Mouse (Mus musculus): ENCODE results near the gene Spcs2. TPM values are rescaled to one million over a fixed set of nuclear protein-coding genes. Genes with fewer than 3 reads are reported as not detected.
A peak's percentile ranks its signal among the peaks of the same experiment; 100 is the strongest.

The Spcs2 gene
- polyA plus RNA-seq, 1 experiment from 2014 or later: 360 TPM

DNA sequence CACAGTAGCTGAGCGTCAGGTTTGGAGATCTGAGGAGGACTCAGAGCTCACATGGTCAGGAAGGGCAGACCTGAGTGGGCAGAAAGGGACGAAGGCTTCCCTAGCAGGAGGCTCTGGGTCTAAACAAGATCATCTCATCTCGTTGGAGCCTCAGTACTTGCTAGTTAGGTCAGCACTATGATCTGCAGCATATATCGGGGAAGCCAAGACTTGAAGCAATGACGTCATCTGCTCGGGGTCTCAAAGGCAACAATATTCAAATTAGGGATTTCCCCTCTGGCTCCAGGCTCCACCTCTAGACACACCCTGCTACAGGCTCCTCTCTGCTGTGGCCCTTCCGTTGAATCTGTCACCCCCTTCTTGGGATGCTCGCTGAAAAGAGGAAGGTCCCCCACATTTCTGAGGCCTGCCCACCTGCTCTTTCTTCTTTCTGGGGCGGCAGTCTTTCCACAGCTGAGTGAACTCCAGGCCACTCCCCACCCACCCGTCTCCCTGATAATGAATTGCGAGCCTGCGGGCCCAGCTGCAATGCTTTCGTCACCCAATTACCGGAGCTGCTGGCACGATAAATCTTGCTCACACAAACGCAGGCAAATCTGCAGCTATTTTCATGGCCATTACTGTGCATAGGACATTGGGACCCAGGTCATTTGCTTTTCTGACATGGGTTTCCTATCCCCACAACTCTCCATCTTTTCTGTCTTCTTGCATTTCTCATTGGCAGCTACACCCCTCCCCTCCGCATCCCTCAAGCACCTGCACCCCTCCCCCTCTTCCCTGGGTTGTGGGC is 67.9 kb downstream of the Spcs2 start:
- peaks cover 20% of the 10 kb centered on the region for H3K27me3 ChIP-seq
- no peak overlapping the region for H3K9ac ChIP-seq
- H3K36me3 ChIP-seq: no peaks in the 10 kb centered on the region
- peaks cover 6% of the 10 kb centered on the region; the same call in 1 of the 2 replicates for H3K4me1 ChIP-seq
- no peak overlapping the region for H3K4me3 ChIP-seq
- H3K9me3 ChIP-seq: peaks cover 3% of the 10 kb centered on the region; the same call in 1 of the 2 replicates
- WGBS: 10% methylated on average over 17 of the region's 17 CpGs
- ATAC-seq (ENCODE audit: insufficient number of reproducible peaks, insufficient read depth, low FRiP score, low TSS enrichment, low read depth): no peak
- peak overlapping the region; percentile 31 for H3K4me2 ChIP-seq
- no peak overlapping the region for H3K27ac ChIP-seq

- Histone ChIP-seq H3K4me2 (no peak overlapping the region), H3K9me3 (peaks cover 3% of the 10 kb centered on the region; the same call in 1 of the 2 replicates), H3K4me1 (peaks cover 6% of the 10 kb centered on the region; the same call in 1 of the 2 replicates), H3K4me3 (no peak overlapping the region), H3K9ac (no peak overlapping the region), H3K36me3 (no peaks in the 10 kb centered on the region), H3K27ac (no peak overlapping the region), H3K27me3 (peaks cover 20% of the 10 kb centered on the region)
- 51% methylated on average over 2 of the region's 2 CpGs for whole genome bisulfite sequencing
- ATAC-seq (ENCODE audit: insufficient number of reproducible peaks, insufficient read depth, low FRiP score, low TSS enrichment, low read depth): no peak
Observed at GRCm38 (mm10) chr7:99794096-99794495, 69.2 kb downstream of the Spcs2 start.

DNA sequence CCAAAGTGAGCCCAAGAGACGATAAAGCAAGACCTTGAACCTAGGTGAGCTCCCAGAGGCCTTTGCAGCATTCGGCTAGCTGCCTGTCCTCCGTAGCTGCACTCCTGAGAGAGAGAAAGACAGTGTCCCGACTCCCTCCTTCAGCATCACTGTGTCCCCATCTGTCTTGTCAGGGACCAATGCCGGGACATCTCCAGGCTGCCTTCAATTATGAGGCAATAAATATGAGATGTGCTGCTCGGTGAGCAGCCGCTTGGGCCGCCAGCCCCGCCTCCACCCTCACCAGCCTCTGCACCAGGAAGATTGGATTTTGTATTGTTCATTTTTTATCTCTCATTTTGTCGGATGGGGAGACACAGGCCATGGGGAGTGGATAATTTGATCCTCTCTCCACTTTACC is 72.4 kb downstream of the Spcs2 start:
- Histone ChIP-seq H3K27me3 (peaks cover 6% of the 10 kb centered on the region; the same call in 1 of the 2 replicates), H3K36me3 (no peaks in the 10 kb centered on the region), H3K9me3 (peaks cover 3% of the 10 kb centered on the region; the same call in 1 of the 2 replicates), H3K9ac (no peak overlapping the region), H3K4me2 (no peak overlapping the region), H3K4me1 (peaks cover 15% of the 10 kb centered on the region; the same call in 1 of the 2 replicates), H3K27ac (no peak overlapping the region), H3K4me3 (no peak overlapping the region)
- 85% methylated on average over 10 of the region's 10 CpGs for WGBS
- no peak for ATAC-seq (ENCODE audit: insufficient number of reproducible peaks, insufficient read depth, low FRiP score, low TSS enrichment, low read depth)

GRCm38 (mm10) chr7:99788563-99788962 is 74.7 kb downstream of the Spcs2 start:
- no peak for ATAC-seq (ENCODE audit: insufficient number of reproducible peaks, insufficient read depth, low FRiP score, low TSS enrichment, low read depth)
- peaks cover 3% of the 10 kb centered on the region; the same call in 1 of the 2 replicates for H3K9me3 ChIP-seq
- H3K9ac ChIP-seq: no peak overlapping the region
- no peak overlapping the region for H3K4me3 ChIP-seq
- H3K4me2 ChIP-seq: no peak overlapping the region
- H3K36me3 ChIP-seq: no peaks in the 10 kb centered on the region
- no peaks in the 10 kb centered on the region; the same call in 1 of the 2 replicates for H3K27me3 ChIP-seq
- H3K4me1 ChIP-seq: peaks cover 9% of the 10 kb centered on the region; the same call in 1 of the 2 replicates
- no peak overlapping the region for H3K27ac ChIP-seq
- 31% methylated on average over 5 of the region's 5 CpGs for WGBS

DNA sequence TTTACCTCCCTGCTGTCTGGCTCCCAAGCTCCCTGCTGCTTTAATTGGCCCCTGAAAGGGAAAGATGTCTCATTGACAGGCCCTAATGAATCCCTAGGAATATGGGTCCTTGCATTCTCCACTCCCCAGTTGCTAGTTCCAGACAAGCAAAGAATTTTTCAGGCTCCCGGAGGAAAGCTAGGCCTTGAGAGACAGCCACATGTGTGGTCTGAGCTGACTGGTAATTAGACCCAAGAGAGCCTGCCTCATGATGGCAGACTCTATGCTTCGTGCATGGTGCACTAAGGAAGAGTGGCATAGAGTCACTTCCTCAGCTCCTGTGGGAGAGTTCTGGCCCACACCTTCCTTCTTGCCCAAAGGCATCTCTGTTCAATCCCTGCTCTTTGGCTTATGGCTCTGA is 75.3 kb downstream of the Spcs2 start:
- H3K9me3 ChIP-seq: no peaks in the 10 kb centered on the region
- no peak overlapping the region for H3K4me2 ChIP-seq
- peaks cover 9% of the 10 kb centered on the region; the same call in 1 of the 2 replicates for H3K4me1 ChIP-seq
- H3K36me3 ChIP-seq: no peaks in the 10 kb centered on the region
- ATAC-seq (ENCODE audit: insufficient number of reproducible peaks, insufficient read depth, low FRiP score, low TSS enrichment, low read depth): no peak
- no peak overlapping the region for H3K27ac ChIP-seq
- 29% methylated on average over 2 of the region's 2 CpGs for WGBS
- no peak overlapping the region for H3K9ac ChIP-seq
- no peaks in the 10 kb centered on the region; the same call in 1 of the 2 replicates for H3K27me3 ChIP-seq
- H3K4me3 ChIP-seq: no peak overlapping the region

Other genes starting within 250 kb of the Spcs2 start
- 0.22 and 0.51 TPM in 2 replicates for gene Tpbgl, start 236.4 kb downstream of the Spcs2 start, polyA plus RNA-seq (2015; fragmentation: Nextera tagmentation; extraction: Ambion mirVana)
- 2.4 and 2.6 TPM in 2 replicates for gene Slco2b1, start 152.1 kb downstream of the Spcs2 start, polyA plus RNA-seq (2015; fragmentation: Nextera tagmentation; extraction: Ambion mirVana)
- gene Olfr520, start 133.2 kb downstream of the Spcs2 start, polyA plus RNA-seq (2015; fragmentation: Nextera tagmentation; extraction: Ambion mirVana): not detected in 2 replicates
- not detected in 2 replicates for gene Olfr521, start 100.0 kb downstream of the Spcs2 start, polyA plus RNA-seq (2015; fragmentation: Nextera tagmentation; extraction: Ambion mirVana)
- gene Neu3, start 35.0 kb downstream of the Spcs2 start, polyA plus RNA-seq (2015; fragmentation: Nextera tagmentation; extraction: Ambion mirVana): 2.2 and 2.6 TPM in 2 replicates
- gene Xrra1, start 4.3 kb downstream of the Spcs2 start, polyA plus RNA-seq (2015; fragmentation: Nextera tagmentation; extraction: Ambion mirVana): 0.50 and 0.59 TPM in 2 replicates
- gene Rnf169, start 117.0 kb upstream of the Spcs2 start, polyA plus RNA-seq (2015; fragmentation: Nextera tagmentation; extraction: Ambion mirVana): 6.6 and 7.9 TPM in 2 replicates
- 1.1 and 2.2 TPM in 2 replicates for gene Chrdl2, start 142.7 kb upstream of the Spcs2 start, polyA plus RNA-seq (2015; fragmentation: Nextera tagmentation; extraction: Ambion mirVana)